Mouse (Mus musculus) liver, embryonic 14.5 days (tissue): ENCODE data around the gene Sqstm1. TPM values are rescaled to one million over a fixed set of nuclear protein-coding genes. Genes with fewer than 3 reads are reported as not detected.

Experiments used
- ATAC-seq: fragments of 200-750 bp; cut with Nextera tagmentation; 2 replicates; pipeline ENCODE4 v1.8.0; 2017; ENCODE audit warnings: moderate number of reproducible peaks, mild to moderate bottlenecking, moderate library complexity; ENCODE audit not compliant: insufficient read depth
- DNase-seq, 3 experiments: peaks; one replicate each; pipeline ENCODE4 v3.0.0-alpha.2; 2012 to 2013; ENCODE audit warnings: low read depth in 3 of 3, low spot score in 3 of 3
- H3K27ac ChIP-seq: fragments of 300-500 bp; sonication (generic); 2 replicates; pipeline ENCODE4 v1.5.1; 2014; ENCODE audit warnings: moderate library complexity, mild to moderate bottlenecking, control low read depth, inconsistent platforms
- H3K27me3 ChIP-seq: fragments of 300-500 bp; sonication (generic); 2 replicates; pipeline ENCODE4 v1.6.1; 2014; ENCODE audit warnings: mild to moderate bottlenecking, low read length, moderate library complexity; ENCODE audit not compliant: control insufficient read depth, insufficient read depth
- H3K36me3 ChIP-seq: fragments of 300-500 bp; sonication (generic); replicated peaks from 2 replicates; pipeline ENCODE4 v1.6.1; 2014; ENCODE audit warnings: low read depth; ENCODE audit not compliant: control insufficient read depth, insufficient read depth
- H3K4me1 ChIP-seq, 2 experiments: fragments of 200-500 bp in 1 of 2; fragments of 300-500 bp in 1 of 2; sonication (generic) in 1 of 2; replicated peaks; 2 replicates each; pipeline ENCODE4 v1.6.1; 2012 to 2014; ENCODE audit warnings: antibody characterized with exemption in 1 of 2, inconsistent platforms in 1 of 2, low read length in 1 of 2; ENCODE audit not compliant: control insufficient read depth in 2 of 2, insufficient read depth in 2 of 2
- H3K4me2 ChIP-seq: fragments of 300-500 bp; sonication (generic); 2 replicates; pipeline ENCODE4 v1.6.1; 2014; ENCODE audit warnings: low read depth, mild to moderate bottlenecking, control low read depth, moderate library complexity
- H3K4me3 ChIP-seq, 2 experiments: fragments of 200-500 bp in 1 of 2; fragments of 300-500 bp in 1 of 2; sonication (generic) in 1 of 2; 2 replicates each; pipeline ENCODE4 v1.5.1; 2012 to 2014; ENCODE audit warnings: low read depth in 2 of 2, low read length in 2 of 2, mild to moderate bottlenecking in 2 of 2, control low read depth in 1 of 2, inconsistent platforms in 1 of 2, moderate library complexity in 1 of 2; ENCODE audit not compliant: insufficient read depth in 1 of 2
- H3K9ac ChIP-seq: fragments of 300-500 bp; sonication (generic); replicated peaks from 2 replicates; pipeline ENCODE4 v1.6.1; 2014; ENCODE audit warnings: mild to moderate bottlenecking, control low read depth, moderate library complexity
- H3K9me3 ChIP-seq: fragments of 300-500 bp; sonication (generic); 2 replicates; pipeline ENCODE4 v1.6.1; 2016; ENCODE audit warnings: low read length, mixed read lengths; ENCODE audit not compliant: control insufficient read depth
- CTCF ChIP-seq: IDR thresholded peaks from 2 replicates; pipeline ENCODE4 v1.5.1; 2016; ENCODE audit warnings: antibody characterized with exemption, low read depth, control low read depth
- EP300 ChIP-seq: IDR thresholded peaks from 2 replicates; pipeline ENCODE4 v1.6.1; 2016; ENCODE audit warnings: antibody characterized with exemption, low read depth
- WGBS: fragments of 180-500 bp; shearing (Covaris S2); extraction: QIAGEN DNeasy Blood & Tissue Kit; methylation state at CpG from one replicate; pipeline ENCODE4 v1.1.7; 2014; ENCODE audit not compliant: insufficient replicate concordance; 5-methylcytosine and 5-hydroxymethylcytosine counted together
- polyA plus RNA-seq, 2 experiments: library from polyadenylated mRNA; depleted of rRNA in 1 of 2; stranded (reverse) in 1 of 2; unstranded in 1 of 2; fragments of >200 nt; fragmentation: Nextera tagmentation in 1 of 2; extraction: Ambion mirVana in 1 of 2; gene quantifications; 2 replicates each; pipeline versions ENCODE4 v1.2.1 to v1.2.3; 2012 to 2014

Sqstm1 gene
- 36.8 and 43.7 TPM in 2 replicates for polyA plus RNA-seq (2012; rRNA removed)
- polyA plus RNA-seq (2014; fragmentation: Nextera tagmentation; extraction: Ambion mirVana) = 103 and 117 TPM in 2 replicates

- under 1% methylated on average over 48 of the region's 48 CpGs for WGBS
- Histone ChIP-seq H3K36me3 (peaks cover 23% of the 10 kb centered on the region), H3K27ac (peak within 1 kb of the TSS; percentile 95), H3K4me2 (peak within 1 kb of the TSS; percentile 69), H3K4me3 (peak within 1 kb of the TSS; percentile 81 to 83), H3K27me3 (no peaks in the 10 kb centered on the region), H3K9me3 (no peaks in the 10 kb centered on the region), H3K9ac (peak within 1 kb of the TSS; percentile 85), H3K4me1 (peaks cover 18 to 19% of the 10 kb centered on the region in 2 experiments)
- TF ChIP-seq CTCF (peak; percentile 35; the same call in 1 of the 2 replicates), EP300 (no peak)
- DNase-seq (peak in 2 of 3 experiments; percentile 55 to 70), ATAC-seq (peak; percentile 73)
Observed at GRCm38 (mm10) chr11:50210505-50211151, at the start of gene Sqstm1, which contains the start of gene Mgat4b. Gene Sqstm1, minus strand, starts transcription at chr11:50210827. Gene Mgat4b, plus strand, starts transcription at chr11:50210890.

GRCm38 (mm10) chr11:50258310-50258709 lies 47.7 kb upstream of the Sqstm1 start:
- peaks cover 33% of the 10 kb centered on the region for H3K36me3 ChIP-seq
- no peak for TF ChIP-seq EP300
- TF ChIP-seq CTCF = no peak
- no peak overlapping the region for H3K4me2 ChIP-seq
- H3K27me3 ChIP-seq = no peaks in the 10 kb centered on the region
- DNase-seq = no peak
- ATAC-seq = no peak
- no peaks in the 10 kb centered on the region for H3K4me1 ChIP-seq
- H3K27ac ChIP-seq = no peak overlapping the region
- H3K9me3 ChIP-seq = no peaks in the 10 kb centered on the region
- no peak overlapping the region for H3K4me3 ChIP-seq
- WGBS = 77% methylated on average over 7 of the region's 7 CpGs
- no peak overlapping the region for H3K9ac ChIP-seq

DNA sequence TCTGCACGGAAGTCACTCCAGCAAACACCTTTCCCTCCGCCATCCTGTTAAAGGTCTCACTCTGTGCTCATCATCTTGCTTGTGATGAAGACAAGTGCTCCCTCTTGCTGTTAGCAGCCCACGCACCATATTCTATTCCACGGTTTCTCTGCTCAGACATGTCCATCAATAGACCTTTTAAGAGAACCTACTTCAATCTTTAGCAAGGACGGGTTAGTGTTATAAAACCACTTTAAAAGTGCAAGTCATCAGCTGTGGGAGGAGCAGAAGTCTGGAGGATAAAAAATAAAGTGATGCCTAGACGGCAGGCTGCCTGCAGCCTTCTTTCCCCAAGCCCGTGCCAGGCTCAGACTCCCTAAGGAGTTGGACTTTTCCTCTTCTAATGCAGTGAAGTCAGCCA lies 46.0 kb upstream of the Sqstm1 start:
- H3K36me3 ChIP-seq = peaks cover 17% of the 10 kb centered on the region
- H3K4me1 ChIP-seq = no peaks in the 10 kb centered on the region
- no peak for ATAC-seq

GRCm38 (mm10) chr11:50254010-50254580 lies 43.5 kb upstream of the Sqstm1 start:
- no peaks in the 10 kb centered on the region for H3K9me3 ChIP-seq
- H3K9ac ChIP-seq = no peak overlapping the region
- no peak overlapping the region for H3K4me3 ChIP-seq
- H3K27me3 ChIP-seq = no peaks in the 10 kb centered on the region
- no peak for ATAC-seq
- H3K27ac ChIP-seq = no peak overlapping the region
- TF ChIP-seq CTCF (no peak), EP300 (no peak)
- 86% methylated on average over 12 of the region's 12 CpGs for WGBS
- no peak overlapping the region for H3K4me2 ChIP-seq
- no peaks in the 10 kb centered on the region for H3K4me1 ChIP-seq
- H3K36me3 ChIP-seq = peaks cover 9% of the 10 kb centered on the region
- DNase-seq = no peak

More for the DNA sequence above, 46.0 kb upstream of the Sqstm1 start:
- Histone ChIP-seq H3K9ac (no peak overlapping the region), H3K27me3 (no peaks in the 10 kb centered on the region), H3K4me2 (no peak overlapping the region), H3K9me3 (no peaks in the 10 kb centered on the region), H3K27ac (no peak overlapping the region), H3K4me3 (no peak overlapping the region)
- 60% methylated on average over 7 of the region's 7 CpGs for WGBS
- DNase-seq = no peak
- no peak for TF ChIP-seq EP300
- no peak for TF ChIP-seq CTCF

- 71% methylated on average over 1 of the region's 1 CpGs for WGBS
- no peaks in the 10 kb centered on the region for H3K4me1 ChIP-seq
Observed at GRCm38 (mm10) chr11:50253393-50253792, 42.8 kb upstream of the Sqstm1 start.

More at GRCm38 (mm10) chr11:50253393-50253792, 42.8 kb upstream of the Sqstm1 start:
- no peak for TF ChIP-seq EP300
- TF ChIP-seq CTCF = no peak
- no peak for ATAC-seq
- Histone ChIP-seq H3K4me2 (no peak overlapping the region), H3K4me3 (no peak overlapping the region), H3K27me3 (no peaks in the 10 kb centered on the region), H3K36me3 (peaks cover 9% of the 10 kb centered on the region), H3K9me3 (no peaks in the 10 kb centered on the region), H3K27ac (no peak overlapping the region), H3K9ac (no peak overlapping the region)
- no peak for DNase-seq
